Mouse (Mus musculus) kidney, adult 2 months (tissue): ENCODE results near the gene Pdss2. TPM values are rescaled to one million over a fixed set of nuclear protein-coding genes. Genes with fewer than 3 reads are reported as not detected.

ENCODE experiments used
- DNase-seq: peaks from one replicate; pipeline ENCODE4 v3.0.0; 2021
- H3K27ac ChIP-seq: fragments of 200-500 bp; 2 replicates; pipeline ENCODE4 v1.5.1; 2012; ENCODE audit warnings: low read depth, low read length, control low read depth, inconsistent platforms; ENCODE audit not compliant: insufficient read depth
- H3K27me3 ChIP-seq: fragments of 200-500 bp; replicated peaks from 2 replicates; pipeline ENCODE4 v1.6.1; 2012; ENCODE audit warnings: mild to moderate bottlenecking, moderate library complexity, low read length, inconsistent platforms; ENCODE audit not compliant: control insufficient read depth, insufficient read depth
- H3K36me3 ChIP-seq: fragments of 200-500 bp; 2 replicates; pipeline ENCODE4 v1.6.1; 2012; ENCODE audit warnings: mild to moderate bottlenecking, moderate library complexity, low read length, inconsistent platforms; ENCODE audit not compliant: control insufficient read depth, insufficient read depth
- H3K4me1 ChIP-seq: fragments of 200-500 bp; 2 replicates; pipeline ENCODE4 v1.6.1; 2011; ENCODE audit warnings: low read length; ENCODE audit not compliant: control insufficient read depth, insufficient read depth
- H3K4me3 ChIP-seq: fragments of 200-500 bp; 2 replicates; pipeline ENCODE4 v1.5.1; 2011; ENCODE audit warnings: mild to moderate bottlenecking, low read depth, low read length, control low read depth; ENCODE audit not compliant: insufficient read depth
- CTCF ChIP-seq: fragments of 200-500 bp; conservative IDR thresholded peaks from 2 replicates; pipeline ENCODE4 v1.5.1; 2011; ENCODE audit warnings: low read depth, mild to moderate bottlenecking, control low read depth, low read length, moderate library complexity, mixed read lengths; ENCODE audit not compliant: insufficient read depth, insufficient read length
- POLR2A ChIP-seq: fragments of 200-500 bp; IDR thresholded peaks from one replicate; pipeline ENCODE4 v1.6.1; 2011; ENCODE audit warnings: low read depth, low read length, control low read depth
- WGBS: fragments of 180-500 bp; shearing (Covaris S2); methylation state at CpG from one replicate; pipeline ENCODE4 v1.1.7; 2018; 5-methylcytosine and 5-hydroxymethylcytosine counted together
- polyA plus RNA-seq: library from polyadenylated mRNA; depleted of rRNA; stranded (reverse); fragments of >200 nt; gene quantifications from 2 replicates; pipeline ENCODE4 v1.2.3, GENCODE M21; 2012

Gene Pdss2
- polyA plus RNA-seq, 1 experiment, result 16.8 TPM

GRCm38 (mm10) chr10:43440981-43441740, 219.9 kb downstream of the Pdss2 start:
- Histone ChIP-seq H3K27me3 (no peaks in the 10 kb centered on the region), H3K4me3 (no peak overlapping the region), H3K4me1 (peaks cover 18% of the 10 kb centered on the region), H3K36me3 (no peaks in the 10 kb centered on the region), H3K27ac (peak overlapping the region; percentile 35)
- TF ChIP-seq POLR2A (no peak), CTCF (no peak)
- WGBS, result 56% methylated on average over 15 of the region's 15 CpGs
- DNase-seq, result peak; percentile 76

GRCm38 (mm10) chr10:43448656-43449055, 227.4 kb downstream of the Pdss2 start:
- DNase-seq, result no peak
- WGBS, result 91% methylated on average over 3 of the region's 3 CpGs
- Histone ChIP-seq H3K4me3 (no peak overlapping the region), H3K4me1 (no peaks in the 10 kb centered on the region), H3K27me3 (no peaks in the 10 kb centered on the region), H3K27ac (no peak overlapping the region), H3K36me3 (no peaks in the 10 kb centered on the region)
- TF ChIP-seq CTCF (no peak), POLR2A (no peak)

- Histone ChIP-seq H3K27ac (no peak overlapping the region), H3K27me3 (no peaks in the 10 kb centered on the region), H3K4me3 (no peak overlapping the region), H3K4me1 (no peaks in the 10 kb centered on the region), H3K36me3 (no peaks in the 10 kb centered on the region)
- TF ChIP-seq POLR2A, result no peak
- TF ChIP-seq CTCF, result peak; percentile 82
- WGBS, result 26% methylated on average over 16 of the region's 16 CpGs
- peak; percentile 87 for DNase-seq
Measured at GRCm38 (mm10) chr10:43451848-43452662, 230.8 kb downstream of the Pdss2 start.

DNA sequence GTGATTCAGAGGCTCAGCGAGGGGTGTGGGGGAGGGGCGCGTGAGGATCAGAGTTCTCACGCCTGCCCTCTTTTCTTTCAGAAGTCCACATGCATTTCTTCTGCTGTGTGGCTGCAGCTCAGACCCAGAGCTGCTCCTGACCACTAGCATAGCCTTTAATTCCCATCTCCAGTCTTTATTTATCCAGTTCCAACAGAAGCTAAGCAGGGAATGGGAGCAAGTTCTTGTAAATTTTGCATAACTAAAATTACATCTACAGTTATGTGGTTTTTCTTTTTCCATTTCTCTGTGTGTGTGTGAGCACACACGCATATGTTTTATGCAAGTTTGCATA, 231.3 kb downstream of the Pdss2 start:
- no peaks in the 10 kb centered on the region for H3K4me1 ChIP-seq
- DNase-seq, result no peak
- H3K36me3 ChIP-seq, result no peaks in the 10 kb centered on the region
- no peaks in the 10 kb centered on the region for H3K27me3 ChIP-seq
- TF ChIP-seq POLR2A (no peak), CTCF (no peak)
- H3K4me3 ChIP-seq, result no peak overlapping the region
- 18% methylated on average over 5 of the region's 5 CpGs for WGBS
- no peak overlapping the region for H3K27ac ChIP-seq

GRCm38 (mm10) chr10:43454219-43454618, 232.9 kb downstream of the Pdss2 start:
- TF ChIP-seq POLR2A, result no peak
- TF ChIP-seq CTCF, result no peak
- no peak overlapping the region for H3K27ac ChIP-seq
- H3K4me3 ChIP-seq, result no peak overlapping the region
- no peaks in the 10 kb centered on the region for H3K4me1 ChIP-seq
- H3K36me3 ChIP-seq, result no peaks in the 10 kb centered on the region
- peak; percentile 42 for DNase-seq
- 67% methylated on average over 1 of the region's 1 CpGs for WGBS
- H3K27me3 ChIP-seq, result no peaks in the 10 kb centered on the region

DNA sequence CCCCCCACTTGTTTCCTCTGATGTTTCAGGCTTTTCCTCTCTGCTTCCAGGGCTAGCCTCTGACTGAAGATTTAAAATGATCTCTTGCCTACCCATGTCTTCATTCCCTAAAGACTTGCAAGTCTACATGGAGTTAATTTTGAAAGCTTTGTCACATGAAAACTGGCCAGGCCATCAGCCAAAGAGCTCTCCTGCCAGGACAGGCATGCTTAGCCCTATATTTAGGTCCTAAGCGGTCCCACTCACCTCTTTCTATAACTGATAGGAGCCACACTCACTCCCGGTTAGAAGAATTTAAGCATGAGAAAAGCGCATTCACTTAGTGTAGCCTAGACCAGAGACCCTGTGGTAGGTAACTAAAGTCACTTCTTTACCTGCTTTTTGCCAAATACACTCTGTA, 233.4 kb downstream of the Pdss2 start:
- no peak for DNase-seq
- no peak overlapping the region for H3K27ac ChIP-seq
- no peaks in the 10 kb centered on the region for H3K27me3 ChIP-seq
- no peaks in the 10 kb centered on the region for H3K4me1 ChIP-seq
- 96% methylated on average over 3 of the region's 3 CpGs for WGBS
- TF ChIP-seq CTCF (no peak), POLR2A (no peak)
- H3K4me3 ChIP-seq, result no peak overlapping the region
- no peaks in the 10 kb centered on the region for H3K36me3 ChIP-seq

DNA sequence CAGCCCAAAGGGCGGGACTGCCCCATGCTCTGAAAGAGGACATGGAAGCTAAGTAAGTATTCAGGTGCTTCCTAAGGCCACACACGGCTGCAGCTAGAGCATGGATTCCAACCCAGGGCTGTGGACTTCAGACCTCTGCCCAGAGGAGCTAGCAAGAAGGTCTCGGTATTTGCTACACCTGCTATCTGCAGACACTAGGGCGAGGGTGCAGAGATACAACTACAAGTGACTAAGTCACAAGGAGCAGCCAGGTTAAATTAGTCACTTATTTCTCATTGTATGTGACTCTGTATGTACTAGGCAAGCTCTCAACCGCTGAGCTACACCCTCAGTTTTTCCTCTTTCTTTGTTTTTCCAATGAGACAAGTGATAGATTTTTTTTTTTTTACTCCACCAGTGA, 241.5 kb downstream of the Pdss2 start:
- Histone ChIP-seq H3K27me3 (no peaks in the 10 kb centered on the region), H3K27ac (no peak overlapping the region), H3K4me3 (no peak overlapping the region), H3K36me3 (no peaks in the 10 kb centered on the region), H3K4me1 (no peaks in the 10 kb centered on the region)
- no peak for DNase-seq
- WGBS, result 47% methylated on average over 5 of the region's 5 CpGs
- no peak for TF ChIP-seq POLR2A
